Mouse (Mus musculus): Measurements from ENCODE around the gene Zc3hav1.

Zc3hav1 gene

DNA sequence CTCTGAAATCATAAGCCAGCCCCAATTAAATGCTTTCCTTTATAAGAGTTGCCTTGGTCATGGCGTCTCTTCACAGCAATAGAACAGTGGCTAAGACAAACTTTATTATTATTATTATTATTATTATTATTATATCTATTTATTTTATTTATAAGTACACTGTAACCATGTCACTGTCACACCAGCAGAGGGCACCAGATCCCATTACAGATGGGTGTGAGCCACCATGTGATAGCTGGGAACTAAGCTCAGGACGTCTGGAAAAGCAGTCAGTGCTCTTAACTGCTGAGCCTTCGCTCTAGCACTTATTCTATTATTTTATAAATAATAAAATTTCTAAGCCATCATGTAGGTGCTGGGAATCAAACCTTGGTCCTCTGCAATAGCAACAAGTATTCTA lies 60.7 kb downstream of the Zc3hav1 start:
- no peak for DNase-seq (ENCODE audit: low read depth)

DNA sequence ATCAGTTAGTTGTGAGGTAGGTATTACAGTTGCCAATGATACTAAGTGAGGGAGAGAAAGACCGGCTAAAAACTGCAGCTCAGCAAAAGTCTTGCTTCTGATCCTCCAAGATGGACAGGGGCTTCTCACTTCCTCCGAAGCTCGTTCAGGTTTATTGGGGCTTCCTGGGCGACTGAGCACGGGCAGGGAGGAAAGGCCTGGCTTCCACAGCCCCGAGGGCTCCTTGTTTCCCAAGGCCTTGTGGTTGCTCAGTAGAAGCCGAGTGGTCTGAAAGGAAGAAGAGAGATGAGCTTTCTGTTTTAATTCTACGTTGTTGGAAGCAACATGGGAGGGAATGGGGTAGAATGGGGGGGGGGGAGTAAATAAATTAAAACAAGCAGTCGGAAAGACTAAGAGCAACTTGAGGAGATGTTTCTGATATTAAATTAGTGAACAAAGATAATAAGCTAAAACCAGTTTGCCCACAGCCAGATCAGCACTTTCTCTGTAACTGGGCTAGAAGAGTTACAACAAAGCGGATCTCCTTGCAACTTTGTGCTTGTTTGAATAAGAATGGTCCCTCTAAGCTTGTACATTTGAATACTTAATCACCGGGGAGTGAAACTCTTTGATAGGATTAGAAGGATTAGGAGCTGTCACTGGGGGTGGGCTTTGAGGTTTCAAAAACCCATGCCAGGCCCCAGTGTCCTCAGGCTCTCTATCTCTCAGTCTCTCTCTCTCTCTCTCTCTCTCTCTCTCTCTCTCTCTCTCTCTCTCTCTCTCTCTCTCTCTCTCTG lies 61.3 kb downstream of the Zc3hav1 start:
- no peak for DNase-seq (ENCODE audit: low read depth)

DNA sequence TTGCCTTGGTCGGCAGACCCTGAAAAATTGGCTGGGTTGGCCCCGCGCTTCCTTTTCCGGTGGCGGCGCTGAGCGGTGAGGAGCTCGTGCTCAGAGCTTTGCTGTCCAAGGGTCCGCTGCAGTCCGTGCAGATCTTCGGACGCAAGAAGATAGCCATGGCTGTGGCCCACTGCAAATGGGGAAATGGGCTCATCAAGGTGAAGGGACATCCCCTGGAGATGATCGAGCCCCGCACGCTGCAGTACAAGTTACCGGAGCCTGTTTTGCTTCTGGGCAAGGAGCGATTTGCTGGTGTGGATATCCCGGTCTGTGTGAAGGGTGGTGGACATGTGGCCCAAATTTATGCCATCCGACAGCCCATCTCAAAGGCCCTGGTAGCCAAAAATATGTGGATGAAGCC lies 70.0 kb downstream of the Zc3hav1 start:
- no peak for DNase-seq (ENCODE audit: low read depth)

DNA sequence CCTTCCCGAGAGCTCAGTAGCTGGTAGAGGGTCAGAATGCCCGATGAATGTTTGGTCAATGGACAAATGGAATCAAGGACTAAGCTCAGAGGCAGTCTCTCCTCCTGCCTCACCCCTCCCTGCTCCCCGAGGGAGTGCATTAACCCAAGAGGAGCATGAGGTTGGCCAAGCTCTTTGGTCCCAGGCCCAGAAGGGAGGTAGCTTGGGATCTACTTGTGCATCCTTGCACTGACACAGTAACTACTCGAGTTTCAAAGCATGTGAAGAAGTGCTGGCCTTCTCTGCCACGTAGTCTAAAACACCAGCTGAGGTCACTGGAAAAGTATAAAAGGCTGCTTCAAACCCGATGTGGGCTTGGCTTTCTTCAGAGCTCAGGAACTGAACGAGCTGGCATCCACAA lies 89.9 kb downstream of the Zc3hav1 start:
- no peak for DNase-seq (ENCODE audit: low read depth)

DNA sequence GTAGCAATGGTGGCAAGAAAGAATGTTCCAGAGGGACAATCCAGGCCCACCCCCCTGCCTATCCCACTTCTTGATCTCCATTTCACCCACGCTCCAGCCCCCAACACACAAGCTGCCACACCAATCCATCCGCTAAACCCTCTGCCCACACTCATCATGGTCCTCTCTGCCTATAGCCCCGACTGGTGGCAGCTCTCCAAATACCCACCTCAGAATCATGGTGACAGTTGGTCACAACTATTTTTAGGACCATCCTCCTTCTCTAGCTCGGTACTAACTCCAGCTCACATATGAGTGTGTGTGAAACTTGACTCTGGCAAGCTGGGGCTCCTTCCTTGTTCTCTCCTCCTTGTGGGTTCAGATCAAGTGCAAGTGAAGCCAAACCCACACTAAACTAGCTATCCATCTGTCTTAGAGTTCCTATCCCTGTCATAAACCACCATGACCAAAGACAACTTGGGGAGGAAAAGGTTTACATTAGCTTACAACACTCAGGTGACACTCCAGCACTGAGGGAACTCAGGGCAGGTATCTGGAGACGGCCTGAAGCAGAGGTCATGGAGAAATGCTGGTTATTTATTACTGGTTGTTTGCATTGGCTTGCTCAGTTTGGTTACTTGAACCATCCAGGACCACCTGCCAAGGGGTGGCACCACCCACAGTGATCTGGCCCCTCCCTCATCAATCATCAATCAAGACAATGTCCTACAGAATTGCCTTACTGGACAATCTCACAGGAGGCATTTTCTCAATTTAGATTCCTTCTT lies 90.8 kb downstream of the Zc3hav1 start:
- DNase-seq (ENCODE audit: low read depth): no peak

DNA sequence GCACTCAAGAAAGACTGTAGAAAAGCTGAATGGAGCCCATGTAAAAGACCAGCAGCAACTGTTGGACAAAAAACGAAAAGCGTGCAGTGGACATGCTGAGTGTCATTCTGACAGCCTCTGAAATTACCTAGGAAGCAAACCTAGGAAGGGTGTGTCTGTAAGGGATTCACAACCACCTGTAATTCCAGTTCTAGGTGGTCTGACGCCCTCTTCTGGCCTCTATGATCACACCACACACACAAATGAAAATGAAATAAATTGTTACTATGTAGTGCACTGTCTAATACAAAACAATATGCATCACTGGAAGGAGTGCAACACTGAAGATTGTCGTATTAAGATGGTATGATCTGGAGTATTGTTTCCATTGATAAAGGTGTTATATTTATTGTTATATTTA lies 92.5 kb downstream of the Zc3hav1 start:
- DNase-seq (ENCODE audit: low read depth): no peak

DNA sequence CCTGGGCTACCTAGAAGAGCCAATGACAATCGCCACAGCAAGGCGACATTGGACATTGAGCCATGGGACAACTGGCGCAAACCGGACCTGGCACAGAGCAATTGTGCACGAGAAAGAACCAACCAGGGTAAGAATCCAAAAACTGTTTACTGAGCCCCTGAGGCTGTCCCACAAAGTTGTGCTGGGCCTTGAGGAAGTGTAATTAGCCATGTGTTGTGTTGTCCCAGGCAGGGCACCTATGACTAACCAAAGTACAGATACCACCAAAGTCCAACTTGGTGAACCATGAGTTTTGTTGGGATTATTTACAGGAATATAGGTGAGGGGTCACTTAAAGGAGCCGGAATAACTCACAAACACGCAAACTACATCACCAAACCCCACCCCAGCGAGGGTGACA lies 96.9 kb downstream of the Zc3hav1 start:
- no peak for DNase-seq (ENCODE audit: low read depth)

DNA sequence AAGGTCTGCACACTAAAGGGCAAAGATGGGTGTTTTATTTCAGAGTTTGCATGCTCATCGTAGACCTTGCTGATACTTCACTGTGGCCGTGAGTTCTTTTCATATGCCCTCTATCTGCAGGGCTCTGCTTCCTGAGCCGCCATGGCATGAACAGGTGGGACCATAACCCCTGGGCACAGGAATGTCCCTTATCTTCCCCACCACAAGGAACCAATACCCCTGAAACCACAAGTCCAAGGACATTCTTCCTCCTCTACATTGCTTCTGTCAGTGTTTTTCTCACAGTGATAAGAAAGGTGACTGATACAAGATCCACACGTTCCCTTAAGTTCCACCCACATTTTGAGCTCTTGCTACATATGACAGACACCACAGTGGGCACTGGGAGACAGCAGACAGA lies 97.6 kb downstream of the Zc3hav1 start:
- no peak for DNase-seq (ENCODE audit: low read depth)

DNA sequence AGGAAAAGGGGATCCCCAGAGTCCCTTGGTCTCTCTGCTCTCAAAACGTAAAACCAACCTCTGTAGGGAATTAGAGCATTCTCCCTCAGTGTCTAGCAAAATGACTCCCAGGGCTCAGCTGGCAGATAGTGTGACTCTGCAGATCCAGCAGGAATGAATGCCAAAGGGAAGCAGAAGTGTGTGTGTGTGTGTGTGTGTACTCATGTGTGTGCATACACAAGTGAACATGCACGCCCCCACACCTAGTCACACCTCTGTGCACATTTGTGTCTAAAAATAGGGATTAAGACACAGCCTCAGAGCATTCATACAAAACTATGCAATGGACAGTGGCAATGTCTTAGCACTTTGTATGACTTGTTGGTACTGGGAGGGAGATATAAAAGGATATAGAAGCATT lies 98.6 kb downstream of the Zc3hav1 start:
- no peak for DNase-seq (ENCODE audit: low read depth)

Measured in c-Kit-positive CD71-negative TER-119-negative erythroid progenitor cells, embryonic 14.5 days (primary cell).